Mouse (Mus musculus): ENCODE measurements around the gene Ifitm10.
A peak's percentile ranks its signal among the peaks of the same experiment; 100 is the strongest.
"Not testable (repeated sequence)": the region's sequence is repeated elsewhere in the genome, so short reads cannot be mapped to it uniquely, and the experiment has no call there.

Gene Ifitm10

DNA sequence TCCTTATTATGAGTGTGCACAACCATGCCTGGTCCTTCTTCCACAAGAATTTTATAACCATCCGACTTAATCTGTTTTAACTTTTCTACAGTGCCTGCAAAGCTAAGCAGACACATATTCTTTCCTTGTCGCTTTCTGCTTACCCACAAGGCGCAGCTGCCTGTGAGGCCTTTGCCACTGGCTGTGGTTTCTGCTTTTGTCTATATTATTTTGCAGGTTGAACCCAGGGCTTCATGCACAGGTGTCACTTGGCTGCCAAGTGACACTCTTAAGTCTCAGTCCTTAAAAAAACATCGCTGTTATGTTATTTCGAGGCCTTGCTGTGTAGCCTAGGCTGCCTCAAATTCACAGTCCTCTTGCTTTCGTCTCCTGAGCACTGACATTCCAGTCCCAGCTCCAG is 50.9 kb downstream of the Ifitm10 start:
- no peak for DNase-seq (ENCODE audit: low read depth, low spot score)

- not testable (repeated sequence) for DNase-seq (ENCODE audit: low read depth, low spot score)
Observed at GRCm38 (mm10) chr7:142321637-142322306, 51.8 kb downstream of the Ifitm10 start.

GRCm38 (mm10) chr7:142320906-142321305 is 52.6 kb downstream of the Ifitm10 start:
- DNase-seq (ENCODE audit: low read depth, low spot score): no peak

DNA sequence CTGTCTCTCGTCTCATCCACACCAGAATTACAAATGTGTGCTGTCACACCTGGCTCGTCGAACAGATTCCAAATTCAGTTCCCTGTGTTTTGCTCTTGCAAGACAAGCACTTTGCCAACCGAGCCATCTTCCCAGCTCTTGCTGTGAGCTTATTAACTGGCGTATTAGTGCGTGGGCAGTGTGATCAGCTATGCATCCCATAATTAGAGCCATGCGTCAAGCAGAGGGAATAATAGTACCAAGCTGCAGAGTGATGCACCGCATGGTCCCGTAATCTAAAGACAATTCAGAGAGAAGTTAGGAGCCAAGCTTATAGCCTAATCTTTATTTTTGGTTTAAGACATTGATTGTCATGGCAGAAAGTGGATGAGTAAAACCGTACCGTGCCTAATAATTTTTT is 54.4 kb downstream of the Ifitm10 start:
- DNase-seq (ENCODE audit: low read depth, low spot score): no peak

DNA sequence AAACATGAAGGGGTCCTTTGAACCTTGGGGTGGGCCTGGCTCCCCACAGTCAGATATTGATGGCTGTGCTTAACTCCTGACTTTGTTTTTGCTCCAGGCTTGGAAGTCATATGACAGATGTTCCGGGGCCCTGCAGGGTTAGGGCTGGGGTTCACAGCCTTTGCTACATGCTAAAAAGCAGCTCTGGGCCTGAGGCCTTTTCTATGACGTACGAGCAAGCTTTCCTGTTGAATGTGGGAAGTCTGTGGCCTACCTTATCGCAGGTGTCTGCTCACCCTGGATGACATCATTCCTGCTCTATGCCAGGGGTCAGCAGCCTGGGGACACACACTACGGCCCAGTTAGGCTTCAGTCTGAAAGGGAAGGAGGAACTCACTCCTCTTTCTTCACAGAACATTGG is 56.3 kb downstream of the Ifitm10 start:
- no peak for DNase-seq (ENCODE audit: low read depth, low spot score)

DNA sequence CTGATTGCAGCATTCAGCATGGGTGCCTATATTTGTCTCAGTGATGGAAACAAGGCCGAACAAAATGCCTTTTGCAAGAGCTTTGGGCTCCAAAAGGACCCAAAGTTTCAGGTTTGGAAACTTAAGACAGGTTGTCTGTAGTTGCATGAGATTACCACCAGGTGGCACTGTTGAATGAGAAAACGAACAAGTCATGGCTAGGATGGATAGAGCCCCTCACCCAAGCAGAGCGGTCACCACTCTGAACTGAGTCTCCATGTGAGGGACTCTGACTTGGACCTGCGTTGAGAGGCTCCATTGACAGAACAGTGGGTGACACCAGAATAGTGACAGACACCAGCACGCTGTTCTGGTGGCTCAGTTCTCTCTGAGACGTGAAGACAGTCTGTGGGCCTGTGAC is 57.0 kb downstream of the Ifitm10 start:
- DNase-seq (ENCODE audit: low read depth, low spot score): peak; percentile 22

GRCm38 (mm10) chr7:142314600-142315285 is 58.8 kb downstream of the Ifitm10 start:
- no peak for DNase-seq (ENCODE audit: low read depth, low spot score)

DNA sequence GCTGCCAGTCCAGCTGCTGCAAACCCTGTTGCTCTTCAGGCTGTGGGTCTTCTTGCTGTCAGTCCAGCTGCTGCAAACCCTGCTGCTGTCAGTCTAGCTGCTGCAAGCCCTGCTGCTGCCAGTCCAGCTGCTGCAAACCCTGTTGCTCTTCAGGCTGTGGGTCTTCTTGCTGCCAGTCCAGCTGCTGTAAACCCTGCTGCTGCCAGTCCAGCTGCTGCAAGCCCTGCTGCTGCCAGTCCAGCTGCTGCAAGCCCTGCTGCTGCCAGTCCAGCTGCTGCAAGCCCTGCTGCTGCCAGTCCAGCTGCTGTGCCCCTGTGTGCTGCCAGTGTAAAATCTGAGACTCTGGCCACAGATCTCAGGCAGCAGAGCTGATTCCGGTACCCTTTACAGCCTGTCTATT is 69.6 kb downstream of the Ifitm10 start:
- not testable (repeated sequence) for DNase-seq (ENCODE audit: low read depth, low spot score)

- no peak for DNase-seq (ENCODE audit: low read depth, low spot score)
Observed at GRCm38 (mm10) chr7:142303249-142303648, 70.3 kb downstream of the Ifitm10 start, which contains the start of gene Krtap5-4. Gene Krtap5-4, plus strand, starts transcription at chr7:142303549.

GRCm38 (mm10) chr7:142297018-142297417 is 76.5 kb downstream of the Ifitm10 start, which contains the start of gene Krtap5-1:
Gene Krtap5-1, minus strand, starts transcription at chr7:142297118.
- DNase-seq (ENCODE audit: low read depth, low spot score): not testable (repeated sequence)

GRCm38 (mm10) chr7:142296108-142296507 is 77.4 kb downstream of the Ifitm10 start:
- DNase-seq (ENCODE audit: low read depth, low spot score): not testable (repeated sequence)

DNA sequence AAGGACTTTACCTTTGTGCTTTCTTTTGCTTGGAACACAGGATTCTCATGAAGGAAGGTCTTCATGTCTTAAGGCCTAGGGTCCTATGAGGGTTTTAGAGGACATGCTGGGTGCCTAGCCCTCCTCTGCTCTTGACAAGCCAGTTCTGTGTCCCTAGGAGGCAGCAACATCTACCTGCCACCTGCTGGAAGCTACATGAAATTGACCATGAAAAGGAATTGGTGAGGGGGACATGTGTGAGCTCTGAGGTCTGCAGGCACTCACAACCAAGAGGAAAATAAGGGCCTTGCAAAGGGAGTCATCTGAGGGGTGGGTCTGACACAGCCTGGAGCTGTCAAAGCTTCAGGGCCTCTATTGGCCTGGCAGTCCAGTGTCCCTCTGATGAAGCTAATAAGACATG is 78.1 kb downstream of the Ifitm10 start:
- no peak for DNase-seq (ENCODE audit: low read depth, low spot score)

- DNase-seq (ENCODE audit: low read depth, low spot score): not testable (repeated sequence)
Observed at GRCm38 (mm10) chr7:142293851-142294250, 79.7 kb downstream of the Ifitm10 start.

- not testable (repeated sequence) for DNase-seq (ENCODE audit: low read depth, low spot score)
Observed at GRCm38 (mm10) chr7:142285910-142286612, 87.5 kb downstream of the Ifitm10 start.

DNA sequence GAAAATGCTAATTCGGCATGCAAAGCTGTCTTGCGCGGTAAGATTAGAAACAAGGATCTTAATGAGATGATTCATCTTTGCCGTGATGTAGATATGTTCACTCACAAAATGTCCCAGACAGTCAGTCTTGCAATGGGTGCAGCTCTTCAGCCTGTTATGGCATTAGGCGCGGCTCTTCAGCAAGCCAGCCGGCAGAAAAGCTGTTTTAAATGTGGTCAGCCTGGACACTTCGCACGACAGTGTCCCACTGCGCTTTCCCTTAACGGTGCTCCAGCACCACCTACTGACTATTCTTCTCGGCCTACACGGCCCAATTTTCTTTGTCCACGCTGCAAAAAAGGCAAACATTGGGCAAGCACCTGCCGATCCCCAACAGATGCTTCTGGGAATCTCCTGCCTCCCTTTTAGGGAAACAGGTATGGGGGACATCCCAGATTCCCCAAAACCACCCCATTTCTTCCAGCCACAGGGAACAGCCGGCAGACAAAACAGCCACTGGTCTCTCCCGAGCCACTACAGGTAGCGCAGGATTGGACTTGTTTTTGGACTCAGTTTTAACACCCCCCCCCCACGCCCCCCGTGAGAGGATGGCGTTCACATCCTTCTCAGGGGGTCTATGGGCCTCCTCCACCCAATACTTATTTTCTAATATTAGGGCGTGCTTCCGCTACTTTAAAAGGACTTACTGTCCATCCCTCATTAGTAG is 88.3 kb downstream of the Ifitm10 start:
- no peak for DNase-seq (ENCODE audit: low read depth, low spot score)

GRCm38 (mm10) chr7:142284615-142285080 is 88.9 kb downstream of the Ifitm10 start:
- peak; percentile 86 for DNase-seq (ENCODE audit: low read depth, low spot score)

DNA sequence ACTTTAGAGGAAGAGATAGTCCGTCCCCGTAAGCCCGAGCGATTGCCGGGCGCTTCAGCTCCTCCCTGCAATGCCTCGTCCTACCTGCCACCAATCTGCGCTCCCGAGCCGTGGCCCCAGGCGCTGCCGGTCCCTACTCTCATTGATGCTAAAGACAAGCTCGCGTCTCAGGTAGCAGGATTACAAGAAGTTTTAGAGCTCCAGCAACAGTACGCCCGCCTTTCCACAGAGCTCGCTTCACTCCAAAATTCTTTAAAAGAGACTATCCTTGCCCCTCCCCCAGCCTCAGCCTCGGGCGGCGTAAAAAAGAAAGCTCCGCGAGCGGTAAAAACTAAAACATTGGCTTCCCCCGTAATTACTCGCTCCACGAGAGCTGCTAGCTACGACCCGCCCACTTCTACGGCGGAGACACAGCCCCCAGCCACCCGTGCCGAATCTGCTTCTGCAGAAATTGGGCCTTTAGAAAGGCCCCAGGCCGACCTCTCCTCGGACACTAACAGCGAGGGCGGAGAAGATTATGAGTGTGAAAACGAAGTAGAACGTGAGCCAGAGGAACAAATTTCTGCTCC is 89.4 kb downstream of the Ifitm10 start:
- DNase-seq (ENCODE audit: low read depth, low spot score): peak; percentile 22

- not testable (repeated sequence) for DNase-seq (ENCODE audit: low read depth, low spot score)
Observed at GRCm38 (mm10) chr7:142282847-142283246, 90.7 kb downstream of the Ifitm10 start.

GRCm38 (mm10) chr7:142279291-142279690 is 94.3 kb downstream of the Ifitm10 start:
- DNase-seq (ENCODE audit: low read depth, low spot score): not testable (repeated sequence)

DNA sequence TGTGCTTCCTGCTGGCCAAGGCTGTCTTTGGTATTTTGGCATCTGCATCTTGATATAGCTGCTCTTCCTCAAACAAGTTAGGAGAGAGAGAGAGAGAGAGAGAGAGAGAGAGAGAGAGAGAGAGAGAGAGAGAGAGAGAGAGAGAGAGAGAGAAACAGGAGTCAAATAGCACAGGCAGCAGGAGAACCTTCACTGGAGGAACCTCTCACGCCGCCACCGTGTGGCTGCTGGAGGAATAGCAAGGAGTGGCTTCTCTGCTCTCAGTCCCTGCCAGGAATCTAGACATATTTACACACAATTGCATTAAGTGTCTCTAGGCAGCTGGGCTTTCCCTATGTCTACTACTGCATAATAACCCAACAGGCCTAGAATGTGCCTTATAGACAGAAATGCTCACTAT is 95.4 kb downstream of the Ifitm10 start:
- peak; percentile 32 for DNase-seq (ENCODE audit: low read depth, low spot score)

Measured in retina, adult 2 months (tissue).